Mouse (Mus musculus): Measurements from ENCODE around the gene Bet1l. TPM values are rescaled to one million over a fixed set of nuclear protein-coding genes. Genes with fewer than 3 reads are reported as not detected.

The Bet1l gene
- polyA plus RNA-seq, 1 experiment: 18.1 TPM

GRCm38 (mm10) chr7:140835758-140836087 lies 21.7 kb downstream of the Bet1l start:
- WGBS: 79% methylated on average over 2 of the region's 2 CpGs
- Histone ChIP-seq H3K4me3 (replicated peaks; ENCODE audit: control insufficient read depth, low read depth, low read length) (no peak overlapping the region), H3K4me1 (ENCODE audit: control insufficient read depth, insufficient read depth, low read length) (no peaks in the 10 kb centered on the region), H3K27ac (ENCODE audit: control insufficient read depth, insufficient read depth, low read depth, low read length, poor library complexity) (no peak overlapping the region)
- TF ChIP-seq CTCF (IDR thresholded peaks at IDR 0.05; ENCODE audit: control insufficient read depth, insufficient read depth, low read length) (no peak), POLR2A (IDR thresholded peaks at IDR 0.05; ENCODE audit: borderline replicate concordance, control insufficient read depth, low read depth, low read length) (no peak)

- H3K27ac ChIP-seq (ENCODE audit: control insufficient read depth, insufficient read depth, low read depth, low read length, poor library complexity): no peak within 1 kb of the TSS
- 82% methylated on average over 20 of the region's 20 CpGs for WGBS
- H3K4me3 ChIP-seq (replicated peaks; ENCODE audit: control insufficient read depth, low read depth, low read length): no peak within 1 kb of the TSS
- no peaks in the 10 kb centered on the region for H3K4me1 ChIP-seq (ENCODE audit: control insufficient read depth, insufficient read depth, low read length)
- TF ChIP-seq POLR2A (IDR thresholded peaks at IDR 0.05; ENCODE audit: borderline replicate concordance, control insufficient read depth, low read depth, low read length) (no peak), CTCF (IDR thresholded peaks at IDR 0.05; ENCODE audit: control insufficient read depth, insufficient read depth, low read length) (no peak)
These were observed 22.2 kb downstream of the Bet1l start, which contains the start of gene Urah for GRCm38 (mm10) chr7:140834968-140835757. Gene Urah (plus strand): TSS chr7:140835018.

- no peaks in the 10 kb centered on the region for H3K4me1 ChIP-seq (ENCODE audit: control insufficient read depth, insufficient read depth, low read length)
- WGBS: 73% methylated on average over 4 of the region's 4 CpGs
- H3K27ac ChIP-seq (ENCODE audit: control insufficient read depth, insufficient read depth, low read depth, low read length, poor library complexity): no peak overlapping the region
- H3K4me3 ChIP-seq (replicated peaks; ENCODE audit: control insufficient read depth, low read depth, low read length): no peak overlapping the region
- TF ChIP-seq CTCF (IDR thresholded peaks at IDR 0.05; ENCODE audit: control insufficient read depth, insufficient read depth, low read length) (no peak), POLR2A (IDR thresholded peaks at IDR 0.05; ENCODE audit: borderline replicate concordance, control insufficient read depth, low read depth, low read length) (no peak)
These were observed 24.0 kb downstream of the Bet1l start for GRCm38 (mm10) chr7:140833341-140833740.

GRCm38 (mm10) chr7:140831447-140831846 lies 25.9 kb downstream of the Bet1l start:
- 40% methylated on average over 6 of the region's 6 CpGs for WGBS
- H3K27ac ChIP-seq (ENCODE audit: control insufficient read depth, insufficient read depth, low read depth, low read length, poor library complexity): no peak overlapping the region

GRCm38 (mm10) chr7:140828171-140828881 lies 29.1 kb downstream of the Bet1l start:
- no peak overlapping the region for H3K4me3 ChIP-seq (replicated peaks; ENCODE audit: control insufficient read depth, low read depth, low read length)
- WGBS: 10% methylated on average over 8 of the region's 8 CpGs
- no peaks in the 10 kb centered on the region; the same call in 1 of the 2 replicates for H3K4me1 ChIP-seq (ENCODE audit: control insufficient read depth, insufficient read depth, low read length)
- TF ChIP-seq POLR2A (IDR thresholded peaks at IDR 0.05; ENCODE audit: borderline replicate concordance, control insufficient read depth, low read depth, low read length): no peak
- no peak for TF ChIP-seq CTCF (IDR thresholded peaks at IDR 0.05; ENCODE audit: control insufficient read depth, insufficient read depth, low read length)
- no peak overlapping the region for H3K27ac ChIP-seq (ENCODE audit: control insufficient read depth, insufficient read depth, low read depth, low read length, poor library complexity)

More at GRCm38 (mm10) chr7:140831447-140831846, 25.9 kb downstream of the Bet1l start:
- H3K4me1 ChIP-seq (ENCODE audit: control insufficient read depth, insufficient read depth, low read length): no peaks in the 10 kb centered on the region; the same call in 1 of the 2 replicates
- TF ChIP-seq CTCF (IDR thresholded peaks at IDR 0.05; ENCODE audit: control insufficient read depth, insufficient read depth, low read length) (no peak), POLR2A (IDR thresholded peaks at IDR 0.05; ENCODE audit: borderline replicate concordance, control insufficient read depth, low read depth, low read length) (no peak)
- no peak overlapping the region for H3K4me3 ChIP-seq (replicated peaks; ENCODE audit: control insufficient read depth, low read depth, low read length)

GRCm38 (mm10) chr7:140822731-140823130 lies 34.6 kb downstream of the Bet1l start:
- TF ChIP-seq POLR2A (IDR thresholded peaks at IDR 0.05; ENCODE audit: borderline replicate concordance, control insufficient read depth, low read depth, low read length) (no peak), CTCF (IDR thresholded peaks at IDR 0.05; ENCODE audit: control insufficient read depth, insufficient read depth, low read length) (no peak)
- Histone ChIP-seq H3K4me1 (ENCODE audit: control insufficient read depth, insufficient read depth, low read length) (no peaks in the 10 kb centered on the region; the same call in 1 of the 2 replicates), H3K4me3 (replicated peaks; ENCODE audit: control insufficient read depth, low read depth, low read length) (no peak overlapping the region), H3K27ac (ENCODE audit: control insufficient read depth, insufficient read depth, low read depth, low read length, poor library complexity) (no peak overlapping the region)
- WGBS: 83% methylated on average over 4 of the region's 4 CpGs

GRCm38 (mm10) chr7:140821653-140822329 lies 35.6 kb downstream of the Bet1l start, which contains the start of gene Zfp941:
Gene Zfp941 (minus strand): TSS chr7:140822178.
- WGBS: 5% methylated on average over 21 of the region's 21 CpGs
- peak within 1 kb of the TSS; percentile 20 for H3K4me3 ChIP-seq (replicated peaks; ENCODE audit: control insufficient read depth, low read depth, low read length)
- H3K27ac ChIP-seq (ENCODE audit: control insufficient read depth, insufficient read depth, low read depth, low read length, poor library complexity): no peak within 1 kb of the TSS
- no peak for TF ChIP-seq POLR2A (IDR thresholded peaks at IDR 0.05; ENCODE audit: borderline replicate concordance, control insufficient read depth, low read depth, low read length)
- TF ChIP-seq CTCF (IDR thresholded peaks at IDR 0.05; ENCODE audit: control insufficient read depth, insufficient read depth, low read length): no peak
- H3K4me1 ChIP-seq (ENCODE audit: control insufficient read depth, insufficient read depth, low read length): no peaks in the 10 kb centered on the region; the same call in 1 of the 2 replicates

- Histone ChIP-seq H3K4me1 (ENCODE audit: control insufficient read depth, insufficient read depth, low read length) (no peaks in the 10 kb centered on the region; the same call in 1 of the 2 replicates), H3K27ac (ENCODE audit: control insufficient read depth, insufficient read depth, low read depth, low read length, poor library complexity) (no peak overlapping the region), H3K4me3 (replicated peaks; ENCODE audit: control insufficient read depth, low read depth, low read length) (no peak overlapping the region)
- WGBS: 70% methylated on average over 5 of the region's 5 CpGs
- no peak for TF ChIP-seq CTCF (IDR thresholded peaks at IDR 0.05; ENCODE audit: control insufficient read depth, insufficient read depth, low read length)
These were observed 36.1 kb downstream of the Bet1l start for GRCm38 (mm10) chr7:140821305-140821652.

All from bone marrow, adult 2 months (tissue).